Mouse (Mus musculus) liver, embryonic 14.5 days (tissue): ENCODE data around the gene Tcl1b4.

Experiments used
- CTCF ChIP-seq: IDR thresholded peaks from 2 replicates; pipeline ENCODE4 v1.5.1; 2016; ENCODE audit warnings: antibody characterized with exemption, low read depth, control low read depth
- EP300 ChIP-seq: IDR thresholded peaks from 2 replicates; pipeline ENCODE4 v1.6.1; 2016; ENCODE audit warnings: antibody characterized with exemption, low read depth

- TF ChIP-seq CTCF = no peak
- TF ChIP-seq EP300 = no peak
Observed at GRCm38 (mm10) chr12:105224621-105225320, 23.0 kb downstream of the Tcl1b4 start.
